Mouse (Mus musculus): Measurements from ENCODE around the gene Ulk1. TPM values are rescaled to one million over a fixed set of nuclear protein-coding genes. Genes with fewer than 3 reads are reported as not detected.
"Not testable (repeated sequence)": the region's sequence is repeated elsewhere in the genome, so short reads cannot be mapped to it uniquely, and the experiment has no call there.

Ulk1 gene
- total RNA-seq (2021) = 10 to 100 TPM; 66.3 to 78.1 TPM
- long read RNA-seq, experiment 1, full-length matches to known transcripts = 1 of 38 reads
- long read RNA-seq, experiment 1, partial matches to known transcripts = 17 of 38 reads
- long read RNA-seq, experiment 1, other reads (novel, unspliced or antisense) = 20 of 38 reads
- long read RNA-seq, experiment 2, partial matches to known transcripts = 7 of 17 reads
- long read RNA-seq, experiment 2, other reads (novel, unspliced or antisense) = 10 of 17 reads

DNA sequence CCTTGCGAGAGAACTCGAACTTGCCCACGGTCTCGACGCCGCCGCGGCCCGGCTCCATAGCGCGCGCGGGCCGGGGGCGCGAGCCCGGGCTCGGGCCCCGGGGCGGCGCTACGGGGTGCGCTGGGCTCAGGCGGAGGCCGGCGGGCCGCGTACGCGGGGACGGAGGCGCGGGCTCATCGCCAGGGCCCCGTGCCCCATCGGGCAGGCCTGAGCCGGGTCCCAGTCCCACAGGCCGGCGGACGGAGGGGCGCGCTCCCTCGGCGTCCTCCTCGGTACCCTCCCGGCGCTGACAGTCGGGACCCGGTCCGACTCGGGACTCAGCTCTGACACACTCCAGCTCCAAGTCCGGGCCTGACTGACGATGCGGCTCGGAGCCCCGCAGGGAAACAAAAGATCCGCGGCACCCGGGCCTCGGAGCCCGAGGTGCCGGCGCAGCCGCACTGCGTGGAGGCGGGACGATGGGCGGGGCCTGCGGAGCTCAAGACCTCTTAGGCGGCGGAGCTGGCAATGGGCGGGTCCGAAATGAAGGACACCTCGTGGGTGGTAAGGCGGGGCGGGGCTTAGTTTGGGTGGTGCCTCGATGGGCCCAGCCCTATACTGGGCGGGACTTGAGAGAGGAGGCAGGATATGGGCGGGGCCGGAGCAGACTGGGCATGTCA, at the start of gene Ulk1:
Ulk1 (minus strand) TSS at position 431 of the 659 bp plus-strand sequence.
- DNase-seq = peak; percentile 99 to 100

GRCm38 (mm10) chr5:110859013-110859650, 49.2 kb upstream of the Ulk1 start:
- DNase-seq = peak; percentile 88 to 91

- peak in 1 of 2 experiments; percentile 62 for DNase-seq
Observed at GRCm38 (mm10) chr5:110857091-110857490, 47.2 kb upstream of the Ulk1 start.

DNA sequence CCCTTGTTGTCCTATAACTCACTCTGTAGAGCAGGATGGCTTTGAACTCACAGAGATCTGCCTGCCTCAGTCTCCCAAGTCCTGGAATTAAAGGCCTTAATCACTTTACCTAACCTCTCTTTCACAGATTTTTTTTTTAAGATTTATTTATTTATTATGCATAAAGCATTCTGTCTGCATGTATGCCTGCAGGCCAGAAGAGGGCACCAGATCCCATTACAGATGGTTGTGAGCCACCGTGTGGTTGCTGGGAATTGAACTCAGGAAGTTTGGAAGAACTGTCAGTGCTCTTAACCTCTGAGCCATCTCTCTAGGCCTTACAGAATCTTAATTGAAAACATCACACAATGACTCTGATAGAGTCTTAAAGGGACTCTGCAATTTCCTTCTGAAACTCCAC, 43.1 kb upstream of the Ulk1 start:
- no peak for DNase-seq

- no peak for DNase-seq
Observed at GRCm38 (mm10) chr5:110841046-110841862, 31.4 kb upstream of the Ulk1 start.

DNA sequence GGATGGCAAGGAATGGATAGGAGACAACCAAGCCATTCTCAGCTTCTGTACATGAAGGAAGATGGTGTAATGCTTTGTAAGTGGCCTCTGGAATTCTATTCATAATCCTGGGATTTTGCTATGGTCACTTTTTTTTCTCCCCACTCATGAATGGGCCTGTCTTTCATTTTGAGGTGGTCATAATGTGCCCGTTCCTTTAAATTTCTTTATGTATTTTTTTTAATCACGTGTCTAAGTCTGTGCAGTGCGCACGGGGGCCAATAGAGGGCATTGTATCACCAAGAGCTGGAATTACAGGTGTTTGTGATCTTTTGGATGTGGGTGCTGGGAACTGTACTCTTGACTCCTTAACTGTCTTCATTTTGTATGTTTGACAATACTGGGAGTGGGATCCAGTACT, 30.6 kb upstream of the Ulk1 start:
- DNase-seq = peak; percentile 32 to 69

DNA sequence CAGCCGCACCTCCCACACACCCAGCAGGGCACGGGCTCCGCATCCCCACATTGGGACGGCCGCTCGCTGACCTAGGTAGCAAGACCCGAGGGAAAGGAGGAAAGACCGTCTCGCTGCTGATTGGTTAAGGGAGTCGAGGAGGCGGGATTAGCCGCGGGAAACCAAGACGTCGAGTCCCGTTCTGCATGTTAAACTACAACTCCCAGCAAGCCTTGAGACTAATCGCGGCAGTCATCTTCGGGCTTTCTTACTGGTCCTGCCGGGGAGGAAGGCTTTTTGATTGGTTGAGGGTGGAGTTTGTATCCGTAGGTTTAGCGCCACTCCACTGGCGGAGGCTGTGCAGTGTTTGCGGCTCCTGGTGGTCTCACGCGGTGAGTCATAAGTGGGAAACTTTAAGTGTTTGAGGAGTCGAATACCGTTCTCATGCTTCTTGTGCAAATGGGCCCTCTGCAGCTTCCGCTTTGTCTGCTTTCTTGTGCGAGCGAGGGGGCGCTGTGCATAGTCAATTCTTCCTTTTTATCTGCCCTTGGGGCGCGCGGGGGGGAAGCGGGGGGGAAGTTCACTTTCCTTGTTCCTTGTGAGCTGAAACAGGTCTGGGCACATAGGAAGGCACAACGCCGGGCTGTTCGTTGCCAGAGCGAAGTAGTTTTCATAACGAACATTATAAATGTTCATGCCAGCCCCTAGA, 29.9 kb upstream of the Ulk1 start, which contains the start of the genes Hscb and Chek2:
Hscb (minus strand) TSS at position 100 of the 688 bp plus-strand sequence.
Chek2 (plus strand) TSS at position 302 of the 688 bp plus-strand sequence.
- DNase-seq = peak; percentile 99

DNA sequence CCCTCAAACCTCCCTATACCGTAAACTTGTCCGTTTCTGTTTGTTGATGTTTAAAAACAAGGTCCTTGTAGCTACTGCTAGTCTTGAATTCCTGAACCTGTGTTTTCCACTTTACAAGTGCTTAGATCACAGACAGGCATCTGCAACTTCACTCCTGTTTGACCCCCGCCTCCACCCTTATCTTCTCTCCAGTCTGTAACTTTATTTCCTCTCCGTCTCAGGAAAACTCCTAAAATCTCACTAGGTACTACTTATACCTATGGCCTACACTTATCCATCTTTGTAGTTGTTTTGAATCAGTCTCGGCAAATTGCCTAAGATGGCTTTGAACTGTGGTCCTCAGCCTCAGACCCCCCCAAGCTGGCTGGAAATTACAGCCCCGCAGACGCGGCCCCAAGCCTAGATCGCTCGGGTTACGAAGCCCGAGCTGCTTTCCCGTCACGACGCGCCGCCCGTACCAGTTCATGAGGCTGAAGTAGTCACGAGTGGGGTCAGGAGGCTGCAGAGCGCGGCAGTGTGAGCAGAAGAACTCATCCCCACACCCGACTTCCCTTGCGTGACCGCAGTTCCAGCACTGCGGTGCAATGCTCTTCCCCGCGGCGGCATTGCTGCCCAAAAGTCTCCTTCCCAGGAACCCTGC, 29.3 kb upstream of the Ulk1 start:
- peak in 1 of 2 experiments; percentile 13 for DNase-seq

- not testable (repeated sequence) for DNase-seq
Observed at GRCm38 (mm10) chr5:110838016-110838415, 28.1 kb upstream of the Ulk1 start.

- peak; percentile 75 to 81 for DNase-seq
Observed at GRCm38 (mm10) chr5:110835959-110836358, 26.1 kb upstream of the Ulk1 start.

GRCm38 (mm10) chr5:110831036-110831720, 21.3 kb upstream of the Ulk1 start:
- no peak for DNase-seq

- DNase-seq = no peak
Observed at GRCm38 (mm10) chr5:110827576-110827975, 17.7 kb upstream of the Ulk1 start.

DNA sequence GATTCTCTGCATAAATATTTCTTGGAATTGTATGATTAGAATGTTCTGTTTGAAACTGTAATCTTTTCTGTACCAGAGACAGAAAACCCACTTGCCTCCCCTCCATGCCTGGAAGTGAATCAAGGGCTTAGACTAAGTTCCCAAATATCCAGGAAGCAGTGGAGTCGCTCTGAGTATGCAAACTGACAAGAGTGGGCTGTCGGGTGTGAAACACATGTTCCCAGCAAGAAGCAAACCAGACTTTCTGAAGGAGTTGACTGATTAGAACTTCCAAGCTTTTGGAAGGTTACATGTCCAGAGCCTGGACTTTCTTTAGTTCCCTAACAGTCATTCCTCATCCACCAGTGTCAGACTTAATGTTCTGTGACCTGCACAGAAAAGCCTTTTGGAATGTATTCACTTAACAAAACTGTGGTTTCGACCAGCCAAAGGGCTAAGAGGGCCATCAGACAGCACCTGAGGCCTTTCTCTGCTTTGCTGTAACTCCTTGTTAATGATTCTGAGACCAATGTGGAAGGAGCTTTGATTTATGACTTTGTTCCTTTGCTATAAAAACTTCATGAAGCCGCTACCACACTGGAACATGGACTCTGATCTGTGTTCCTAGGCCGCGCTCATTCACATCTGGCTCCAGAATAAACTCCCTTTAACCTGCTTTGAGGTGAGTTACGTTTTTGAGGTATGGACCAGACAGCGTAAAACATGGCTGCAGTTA, 17.0 kb upstream of the Ulk1 start:
- no peak for DNase-seq

DNA sequence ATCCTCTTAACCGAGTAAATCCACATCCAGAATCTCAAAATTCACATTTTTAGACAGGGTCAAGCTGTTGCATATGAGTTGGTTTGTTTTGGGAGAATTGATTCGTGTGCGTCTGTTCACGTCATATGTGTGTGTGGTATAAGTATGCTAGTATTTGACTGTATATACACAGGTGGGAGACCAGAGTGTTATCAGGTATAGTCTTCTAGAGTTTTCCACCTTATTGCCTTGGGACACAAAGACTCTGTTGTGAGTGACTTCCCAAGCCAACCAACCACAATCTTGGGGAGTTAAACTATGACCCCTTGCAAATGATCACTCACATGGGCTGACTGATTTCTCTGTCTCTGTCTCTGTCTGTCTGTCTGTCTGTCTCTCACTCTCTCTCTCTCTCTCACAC, 14.5 kb upstream of the Ulk1 start:
- DNase-seq = no peak

DNA sequence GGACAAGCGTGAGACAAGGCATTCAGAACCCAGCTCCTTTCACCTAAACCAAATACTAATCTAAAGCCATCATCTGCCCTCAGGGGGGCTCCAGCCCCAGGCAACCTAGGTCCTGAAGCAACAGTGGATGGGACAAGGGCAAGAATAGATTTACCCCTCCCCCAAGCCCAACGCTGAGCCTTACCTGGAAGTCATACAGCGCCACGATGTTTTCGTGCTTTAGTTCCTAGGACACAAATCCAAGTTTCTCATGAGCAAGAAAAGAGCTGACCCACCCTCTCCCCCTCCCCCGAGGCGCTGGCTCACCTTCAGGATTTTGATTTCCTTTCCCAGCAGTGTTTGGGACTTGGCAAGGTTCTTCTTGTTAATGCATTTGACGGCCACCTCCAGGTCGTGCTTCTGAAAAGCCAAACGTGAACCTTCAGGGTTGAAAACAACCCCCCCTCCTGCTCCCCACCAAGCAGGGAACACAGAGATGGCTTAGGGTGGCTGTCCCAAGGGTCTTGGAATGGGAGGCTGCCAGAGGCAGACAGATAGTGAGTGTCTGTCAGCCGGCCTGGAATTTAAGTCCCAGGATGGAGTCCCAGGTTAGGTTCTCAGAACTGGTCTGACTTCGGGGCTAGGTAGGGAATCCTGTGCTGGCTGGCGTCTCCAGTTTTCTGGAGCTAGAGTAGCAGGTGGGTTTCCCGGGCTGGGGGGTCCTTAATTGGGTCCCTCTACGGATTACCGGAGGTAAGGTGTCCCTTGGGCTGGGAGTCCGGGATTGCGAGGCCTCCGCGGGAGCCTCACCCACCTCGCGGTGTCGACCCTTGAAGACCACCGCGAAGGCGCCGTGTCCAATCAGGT, 853 bp downstream of the Ulk1 start:
- DNase-seq = peak; percentile 32 to 70

GRCm38 (mm10) chr5:110808061-110808631, 1.8 kb downstream of the Ulk1 start:
- peak; percentile 94 for DNase-seq

DNA sequence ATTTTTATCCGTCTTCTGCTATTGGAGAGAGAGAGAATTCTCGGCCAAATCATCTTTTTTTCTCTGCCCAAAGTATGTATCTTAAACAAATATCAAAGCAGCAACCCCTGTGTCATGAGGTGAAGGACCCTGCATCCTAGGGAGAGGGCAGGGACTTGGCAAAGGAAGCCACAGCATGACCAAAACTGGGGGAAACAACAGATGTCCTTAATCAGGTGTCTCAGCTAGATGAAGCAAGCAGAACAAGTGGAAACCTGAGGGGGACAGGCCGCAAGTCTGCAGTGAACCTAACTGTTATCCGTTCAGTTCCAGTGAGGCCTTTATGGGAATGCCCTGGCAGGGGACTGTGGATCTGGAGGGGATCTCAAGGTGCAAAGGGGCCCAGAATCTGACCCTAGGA, 2.4 kb downstream of the Ulk1 start:
- no peak for DNase-seq

DNA sequence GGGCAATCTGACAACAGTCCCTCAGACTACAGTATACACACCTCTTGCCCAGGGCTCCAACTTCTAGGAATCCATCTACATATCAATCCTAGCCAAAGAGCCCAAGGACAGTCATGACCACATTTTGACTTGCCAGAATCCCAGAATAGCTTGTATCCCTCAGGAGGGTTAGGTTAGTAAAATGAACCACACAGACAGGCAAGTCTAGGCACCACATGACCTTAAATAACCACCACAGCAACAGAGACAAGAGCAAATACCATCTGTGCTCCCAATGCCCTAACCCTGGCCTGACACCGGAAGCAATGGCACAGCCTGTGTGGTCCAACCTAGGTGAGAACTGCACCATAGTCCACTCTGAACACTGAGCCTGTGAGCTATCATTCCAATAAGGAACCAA, 3.2 kb downstream of the Ulk1 start:
- peak in 1 of 2 experiments; percentile 53 for DNase-seq

DNA sequence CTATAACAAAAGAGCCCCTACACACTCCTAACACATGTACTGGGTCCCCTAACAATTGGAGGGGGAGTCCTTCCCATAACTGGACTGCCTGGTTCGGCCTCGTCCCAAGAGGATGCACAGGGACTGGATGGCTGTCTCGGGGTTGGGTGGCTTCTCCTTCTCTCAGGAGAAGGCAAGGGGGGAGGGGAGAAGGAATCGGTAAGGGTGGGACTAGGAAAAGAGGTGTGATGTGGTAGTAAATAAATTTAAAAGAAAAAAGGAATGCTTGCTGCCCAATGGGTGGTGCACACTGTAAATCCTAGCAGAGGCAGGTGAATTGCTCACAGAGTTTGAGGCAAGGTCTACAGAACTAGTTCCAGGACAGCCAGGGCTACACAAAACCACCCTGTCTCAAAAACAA, 3.7 kb downstream of the Ulk1 start:
- no peak for DNase-seq
